Mouse (Mus musculus): ENCODE results near the gene Cacna2d3. TPM values are rescaled to one million over a fixed set of nuclear protein-coding genes. Genes with fewer than 3 reads are reported as not detected.
A peak's percentile ranks its signal among the peaks of the same experiment; 100 is the strongest.

The Cacna2d3 gene
- polyA plus RNA-seq, 1 experiment from 2014 or later: 0.54 TPM

DNA sequence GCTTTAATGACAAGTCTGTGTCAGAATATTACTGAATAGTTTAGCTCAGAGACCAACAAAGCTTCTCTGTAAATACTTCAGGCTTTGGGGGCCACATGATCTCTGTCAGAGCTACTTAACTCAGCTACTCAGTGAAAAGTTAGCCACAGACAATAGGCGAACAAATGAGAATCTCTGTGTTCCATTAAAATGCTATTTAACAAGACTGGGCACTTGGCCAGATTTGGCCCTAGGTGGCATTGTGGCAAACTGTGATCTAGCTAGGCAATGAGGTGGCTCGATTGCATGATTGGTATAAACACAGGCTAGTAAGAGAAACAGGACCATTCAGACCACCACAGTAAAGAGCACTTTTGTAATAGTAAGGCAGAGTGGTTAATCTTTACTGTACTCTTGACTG lies 478.1 kb downstream of the Cacna2d3 start:
- Histone ChIP-seq H3K4me2 (ENCODE audit: low read depth, low read length) (no peak overlapping the region), H3K27ac (ENCODE audit: low read length) (no peak overlapping the region), H3K9me3 (replicated peaks; ENCODE audit: control insufficient read depth, low read length) (peaks cover 4% of the 10 kb centered on the region), H3K36me3 (ENCODE audit: control insufficient read depth, insufficient read depth) (no peaks in the 10 kb centered on the region), H3K4me3 (ENCODE audit: low read length) (no peak overlapping the region), H3K9ac (ENCODE audit: low read length) (no peak overlapping the region), H3K27me3 (ENCODE audit: control insufficient read depth, insufficient read depth, low read length) (no peaks in the 10 kb centered on the region), H3K4me1 (ENCODE audit: control insufficient read depth, insufficient read depth, low read length) (no peaks in the 10 kb centered on the region)
- no peak for ATAC-seq (replicated peaks; ENCODE audit: extremely low read depth, insufficient read depth, low FRiP score)
- 76% methylated on average over 2 of the region's 2 CpGs for WGBS

DNA sequence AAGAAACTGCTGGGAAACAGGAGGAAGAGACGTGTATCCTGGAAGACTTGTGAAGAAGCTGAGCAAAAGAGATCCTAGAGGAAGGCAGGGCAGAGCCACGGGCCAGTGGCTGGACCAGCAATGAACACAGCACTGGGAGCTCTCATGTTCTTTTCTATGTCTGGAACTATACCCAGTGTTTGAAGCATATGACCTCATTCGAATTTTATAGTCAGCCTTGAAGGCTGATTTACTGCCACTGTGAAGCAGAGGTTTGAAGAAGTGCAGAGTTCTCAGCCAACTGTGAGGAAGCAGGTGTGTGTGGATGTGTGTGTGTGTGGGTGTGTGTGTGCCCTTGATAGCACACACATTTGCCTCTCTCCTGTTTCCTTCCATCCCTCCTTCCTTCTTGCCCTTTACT lies 483.2 kb downstream of the Cacna2d3 start:
- no peak overlapping the region for H3K27ac ChIP-seq (ENCODE audit: low read length)
- H3K27me3 ChIP-seq (ENCODE audit: control insufficient read depth, insufficient read depth, low read length): no peaks in the 10 kb centered on the region
- ATAC-seq (replicated peaks; ENCODE audit: extremely low read depth, insufficient read depth, low FRiP score): no peak
- H3K9me3 ChIP-seq (replicated peaks; ENCODE audit: control insufficient read depth, low read length): peaks cover 2% of the 10 kb centered on the region; the same call in 1 of the 2 replicates
- no peak overlapping the region for H3K4me3 ChIP-seq (ENCODE audit: low read length)
- WGBS: 62% methylated on average over 3 of the region's 3 CpGs
- H3K4me1 ChIP-seq (ENCODE audit: control insufficient read depth, insufficient read depth, low read length): no peaks in the 10 kb centered on the region
- H3K36me3 ChIP-seq (ENCODE audit: control insufficient read depth, insufficient read depth): no peaks in the 10 kb centered on the region
- H3K4me2 ChIP-seq (ENCODE audit: low read depth, low read length): no peak overlapping the region
- no peak overlapping the region for H3K9ac ChIP-seq (ENCODE audit: low read length)

DNA sequence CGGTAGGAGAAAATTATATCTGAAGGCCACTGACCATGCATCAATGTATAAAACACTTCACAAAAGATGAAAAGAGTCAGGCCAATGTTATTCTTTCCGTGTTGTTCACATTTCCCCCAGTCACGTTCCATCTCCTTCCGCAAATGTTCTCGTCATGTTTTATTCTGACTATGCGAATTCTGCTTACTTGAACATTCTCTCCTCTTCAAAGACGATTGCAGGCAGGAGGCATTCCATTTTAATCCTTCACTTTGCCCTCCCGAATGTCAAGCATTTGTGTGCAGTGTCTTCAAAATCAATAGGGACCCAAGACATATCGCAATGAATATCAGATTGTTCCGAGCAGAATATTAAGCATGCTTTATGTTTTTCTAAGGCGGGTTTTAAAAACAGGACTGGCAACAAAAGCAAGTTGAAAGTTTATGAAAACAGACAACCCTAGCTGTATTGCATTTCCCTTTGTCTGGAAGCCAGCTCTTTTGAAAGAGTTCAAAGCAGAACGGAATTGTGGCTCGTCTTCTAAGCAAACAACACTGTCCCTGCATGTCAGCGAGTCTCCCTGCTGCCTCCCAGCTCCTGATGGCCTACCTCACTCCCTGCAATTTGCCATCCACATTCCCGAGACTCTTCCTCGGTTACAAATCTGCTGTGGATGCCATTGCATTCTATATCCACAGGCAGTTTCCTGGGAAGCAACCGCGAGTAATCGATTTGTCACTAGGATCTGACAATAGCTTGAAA lies 492.5 kb downstream of the Cacna2d3 start:
- ATAC-seq (replicated peaks; ENCODE audit: extremely low read depth, insufficient read depth, low FRiP score): no peak
- no peaks in the 10 kb centered on the region for H3K9me3 ChIP-seq (replicated peaks; ENCODE audit: control insufficient read depth, low read length)
- no peaks in the 10 kb centered on the region for H3K36me3 ChIP-seq (ENCODE audit: control insufficient read depth, insufficient read depth)
- H3K27ac ChIP-seq (ENCODE audit: low read length): no peak overlapping the region
- no peak overlapping the region for H3K9ac ChIP-seq (ENCODE audit: low read length)
- no peak overlapping the region for H3K4me3 ChIP-seq (ENCODE audit: low read length)
- 59% methylated on average over 19 of the region's 19 CpGs for WGBS
- H3K27me3 ChIP-seq (ENCODE audit: control insufficient read depth, insufficient read depth, low read length): no peaks in the 10 kb centered on the region
- peaks cover 5% of the 10 kb centered on the region; the same call in 1 of the 2 replicates for H3K4me1 ChIP-seq (ENCODE audit: control insufficient read depth, insufficient read depth, low read length)
- H3K4me2 ChIP-seq (ENCODE audit: low read depth, low read length): no peak overlapping the region

DNA sequence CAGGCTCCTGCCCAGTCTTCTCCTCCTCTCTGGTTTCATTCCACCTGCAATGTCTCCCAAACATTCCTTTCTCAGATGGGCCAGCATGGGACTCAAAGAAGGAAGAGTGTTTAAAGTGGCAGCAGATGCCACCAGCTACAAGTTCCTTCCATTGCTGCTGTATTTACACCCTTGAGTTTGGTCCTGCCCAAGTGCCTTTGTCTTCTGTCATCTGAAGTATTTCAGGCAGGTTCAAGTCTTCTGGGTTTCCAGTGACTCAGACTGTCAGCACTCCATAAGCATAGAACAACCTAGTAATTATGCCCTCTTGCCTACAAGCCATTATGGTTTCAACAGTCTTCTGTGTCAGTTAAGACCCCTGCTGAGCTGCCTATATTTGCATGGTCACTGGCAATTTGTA lies 493.2 kb downstream of the Cacna2d3 start:
- no peak for ATAC-seq (replicated peaks; ENCODE audit: extremely low read depth, insufficient read depth, low FRiP score)
- H3K27me3 ChIP-seq (ENCODE audit: control insufficient read depth, insufficient read depth, low read length): no peaks in the 10 kb centered on the region
- no peak overlapping the region for H3K9ac ChIP-seq (ENCODE audit: low read length)
- H3K4me3 ChIP-seq (ENCODE audit: low read length): no peak overlapping the region
- H3K27ac ChIP-seq (ENCODE audit: low read length): 0 out of 2 replicates have a peak overlapping the region, but pooled peaks have one; percentile 12
- H3K4me2 ChIP-seq (ENCODE audit: low read depth, low read length): no peak overlapping the region
- no peaks in the 10 kb centered on the region for H3K9me3 ChIP-seq (replicated peaks; ENCODE audit: control insufficient read depth, low read length)
- no peaks in the 10 kb centered on the region for H3K36me3 ChIP-seq (ENCODE audit: control insufficient read depth, insufficient read depth)
- peaks cover 5% of the 10 kb centered on the region; the same call in 1 of the 2 replicates for H3K4me1 ChIP-seq (ENCODE audit: control insufficient read depth, insufficient read depth, low read length)

DNA sequence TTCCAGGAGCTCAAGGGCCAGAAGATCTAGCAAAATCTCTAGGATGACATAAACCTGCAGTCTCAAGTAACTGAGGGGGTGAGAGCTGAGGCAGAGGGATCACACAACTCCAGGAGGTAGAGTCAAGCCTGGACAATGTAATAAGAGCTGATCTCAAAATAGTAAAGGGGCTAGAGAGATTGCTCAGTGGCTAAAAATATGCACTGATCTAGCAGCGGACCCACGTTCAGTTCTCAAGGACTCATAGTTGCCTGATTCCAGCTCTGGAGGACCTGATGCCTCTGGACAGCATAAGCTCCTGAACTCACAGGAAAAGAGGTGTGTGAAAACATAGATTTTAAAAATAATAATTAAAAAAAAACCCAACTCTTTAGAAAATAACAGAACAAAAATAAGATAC lies 493.7 kb downstream of the Cacna2d3 start:
- peak; percentile 63; the same call in 1 of the 2 replicates for ATAC-seq (replicated peaks; ENCODE audit: extremely low read depth, insufficient read depth, low FRiP score)
- no peaks in the 10 kb centered on the region for H3K27me3 ChIP-seq (ENCODE audit: control insufficient read depth, insufficient read depth, low read length)
- WGBS: 32% methylated on average over 2 of the region's 2 CpGs
- no peak overlapping the region for H3K4me3 ChIP-seq (ENCODE audit: low read length)
- no peak overlapping the region for H3K9ac ChIP-seq (ENCODE audit: low read length)
- H3K36me3 ChIP-seq (ENCODE audit: control insufficient read depth, insufficient read depth): no peaks in the 10 kb centered on the region
- no peaks in the 10 kb centered on the region for H3K9me3 ChIP-seq (replicated peaks; ENCODE audit: control insufficient read depth, low read length)
- no peak overlapping the region for H3K27ac ChIP-seq (ENCODE audit: low read length)
- peaks cover 5% of the 10 kb centered on the region; the same call in 1 of the 2 replicates for H3K4me1 ChIP-seq (ENCODE audit: control insufficient read depth, insufficient read depth, low read length)
- H3K4me2 ChIP-seq (ENCODE audit: low read depth, low read length): no peak overlapping the region

DNA sequence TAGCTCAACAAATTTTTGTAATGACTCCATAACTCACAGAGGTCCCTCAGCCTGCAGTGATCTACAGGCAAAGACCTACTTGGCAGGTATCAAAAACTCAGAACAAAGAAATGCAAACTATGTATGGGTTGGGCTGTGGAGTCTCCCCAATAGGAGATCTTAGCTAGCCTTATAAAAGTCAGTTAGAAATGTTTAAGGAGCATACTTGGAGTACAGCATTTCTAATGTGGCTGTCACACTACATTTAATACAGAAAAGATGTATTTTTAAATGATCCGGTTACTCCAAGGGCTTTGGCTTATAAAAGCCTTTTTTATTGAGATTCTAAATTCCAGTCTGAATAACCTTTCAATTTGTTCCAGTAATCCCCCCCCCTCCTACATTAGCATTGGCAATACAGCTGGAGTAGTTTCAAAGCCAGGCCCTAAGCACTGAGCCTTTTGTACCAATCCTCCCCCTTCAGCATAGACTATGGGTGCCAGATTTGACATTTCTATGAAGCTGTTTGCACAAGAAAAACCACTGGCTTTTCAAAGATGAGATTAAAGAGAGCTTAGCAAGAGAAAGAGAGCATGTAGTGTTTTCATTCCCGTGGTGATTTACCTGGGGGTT lies 495.8 kb downstream of the Cacna2d3 start:
- 61% methylated on average over 2 of the region's 2 CpGs for WGBS
- no peak overlapping the region for H3K9ac ChIP-seq (ENCODE audit: low read length)
- ATAC-seq (replicated peaks; ENCODE audit: extremely low read depth, insufficient read depth, low FRiP score): no peak
- no peaks in the 10 kb centered on the region for H3K9me3 ChIP-seq (replicated peaks; ENCODE audit: control insufficient read depth, low read length)
- no peak overlapping the region for H3K4me3 ChIP-seq (ENCODE audit: low read length)
- no peak overlapping the region for H3K27ac ChIP-seq (ENCODE audit: low read length)
- no peaks in the 10 kb centered on the region for H3K36me3 ChIP-seq (ENCODE audit: control insufficient read depth, insufficient read depth)
- no peak overlapping the region for H3K4me2 ChIP-seq (ENCODE audit: low read depth, low read length)
- peaks cover 5% of the 10 kb centered on the region; the same call in 1 of the 2 replicates for H3K4me1 ChIP-seq (ENCODE audit: control insufficient read depth, insufficient read depth, low read length)
- no peaks in the 10 kb centered on the region for H3K27me3 ChIP-seq (ENCODE audit: control insufficient read depth, insufficient read depth, low read length)

DNA sequence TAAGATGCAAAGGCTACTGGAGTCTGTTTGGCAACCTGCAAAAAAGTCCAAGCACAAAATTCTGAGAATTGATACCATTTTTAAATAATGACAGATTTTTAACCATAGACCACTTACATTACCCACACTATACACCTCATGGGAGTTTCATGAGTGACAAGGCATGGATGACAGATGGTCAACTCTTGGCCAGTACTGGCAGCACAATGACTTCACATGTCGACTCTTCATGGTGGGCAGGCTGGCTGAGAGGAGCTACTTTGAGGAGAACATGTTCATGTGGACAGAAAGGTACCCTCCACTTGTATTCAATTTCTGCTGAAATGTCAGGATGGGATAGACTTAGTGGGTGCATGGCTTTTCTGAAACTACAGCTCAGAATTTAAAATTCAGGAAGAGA lies 498.7 kb downstream of the Cacna2d3 start:
- H3K9ac ChIP-seq (ENCODE audit: low read length): no peak overlapping the region
- no peak overlapping the region for H3K27ac ChIP-seq (ENCODE audit: low read length)
- no peaks in the 10 kb centered on the region for H3K27me3 ChIP-seq (ENCODE audit: control insufficient read depth, insufficient read depth, low read length)
- no peaks in the 10 kb centered on the region for H3K36me3 ChIP-seq (ENCODE audit: control insufficient read depth, insufficient read depth)
- WGBS: 88% methylated on average over 1 of the region's 1 CpGs
- no peaks in the 10 kb centered on the region for H3K9me3 ChIP-seq (replicated peaks; ENCODE audit: control insufficient read depth, low read length)
- no peak overlapping the region for H3K4me3 ChIP-seq (ENCODE audit: low read length)
- no peak for ATAC-seq (replicated peaks; ENCODE audit: extremely low read depth, insufficient read depth, low FRiP score)
- H3K4me1 ChIP-seq (ENCODE audit: control insufficient read depth, insufficient read depth, low read length): no peaks in the 10 kb centered on the region
- H3K4me2 ChIP-seq (ENCODE audit: low read depth, low read length): no peak overlapping the region

DNA sequence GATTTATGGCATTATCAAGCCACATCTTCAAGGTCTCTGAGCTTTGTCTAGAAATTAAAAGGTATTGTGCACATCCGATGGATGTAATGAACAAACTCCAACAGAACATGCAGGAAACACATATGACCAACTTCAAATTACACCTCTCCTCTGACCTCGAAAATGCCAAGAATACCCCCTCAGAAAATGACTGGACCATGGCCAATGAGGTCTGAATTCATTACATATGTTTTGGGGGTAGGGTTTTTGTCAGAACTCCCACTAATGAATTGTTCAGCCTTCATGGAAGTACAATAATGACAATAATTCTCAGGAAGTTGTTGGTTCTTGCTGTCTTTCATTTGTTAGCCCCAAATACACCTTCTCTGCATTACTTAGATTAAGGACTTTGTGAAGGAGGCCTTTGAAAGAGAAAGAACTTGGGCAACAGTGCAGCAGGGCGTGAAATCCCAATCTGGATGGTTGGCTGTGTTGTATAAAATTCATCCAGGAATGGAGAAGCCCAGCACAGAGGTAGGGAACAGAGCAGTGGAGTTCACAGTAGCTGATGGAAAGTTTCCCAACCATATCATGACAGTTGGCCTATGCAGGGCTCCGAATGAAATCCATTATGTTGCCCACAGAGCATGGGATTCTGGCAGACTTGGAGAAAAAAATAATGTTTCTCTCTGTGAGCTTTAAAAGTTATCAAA lies 499.3 kb downstream of the Cacna2d3 start:
- no peak for ATAC-seq (replicated peaks; ENCODE audit: extremely low read depth, insufficient read depth, low FRiP score)
- 75% methylated on average over 4 of the region's 4 CpGs for WGBS
- H3K9me3 ChIP-seq (replicated peaks; ENCODE audit: control insufficient read depth, low read length): no peaks in the 10 kb centered on the region
- H3K27ac ChIP-seq (ENCODE audit: low read length): no peak overlapping the region
- no peak overlapping the region for H3K9ac ChIP-seq (ENCODE audit: low read length)
- H3K27me3 ChIP-seq (ENCODE audit: control insufficient read depth, insufficient read depth, low read length): no peaks in the 10 kb centered on the region
- no peaks in the 10 kb centered on the region for H3K4me1 ChIP-seq (ENCODE audit: control insufficient read depth, insufficient read depth, low read length)
- no peak overlapping the region for H3K4me2 ChIP-seq (ENCODE audit: low read depth, low read length)
- no peak overlapping the region for H3K4me3 ChIP-seq (ENCODE audit: low read length)
- no peaks in the 10 kb centered on the region for H3K36me3 ChIP-seq (ENCODE audit: control insufficient read depth, insufficient read depth)

DNA sequence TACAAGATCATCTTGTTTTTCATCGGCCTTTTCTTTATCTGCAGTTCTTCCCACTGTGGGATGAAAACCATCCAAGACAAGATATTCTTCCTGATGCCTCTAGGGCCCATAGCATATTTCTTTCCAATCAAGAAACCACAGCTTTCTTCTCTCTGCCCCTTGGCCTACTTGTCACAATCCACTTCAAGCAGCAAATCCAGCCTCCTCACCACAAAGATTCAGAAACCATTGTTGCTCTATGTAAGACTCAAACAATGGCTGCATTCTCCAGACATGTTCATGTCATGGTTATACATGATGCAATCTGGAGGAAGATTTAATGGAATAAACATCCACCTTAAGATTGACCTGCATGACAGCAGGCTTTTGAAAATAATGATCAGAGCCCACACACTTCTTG lies 505.6 kb downstream of the Cacna2d3 start:
- H3K4me3 ChIP-seq (ENCODE audit: low read length): no peak overlapping the region
- no peaks in the 10 kb centered on the region for H3K27me3 ChIP-seq (ENCODE audit: control insufficient read depth, insufficient read depth, low read length)
- no peaks in the 10 kb centered on the region for H3K9me3 ChIP-seq (replicated peaks; ENCODE audit: control insufficient read depth, low read length)
- H3K4me1 ChIP-seq (ENCODE audit: control insufficient read depth, insufficient read depth, low read length): no peaks in the 10 kb centered on the region
- no peak overlapping the region for H3K27ac ChIP-seq (ENCODE audit: low read length)
- no peak overlapping the region for H3K9ac ChIP-seq (ENCODE audit: low read length)
- no peak for ATAC-seq (replicated peaks; ENCODE audit: extremely low read depth, insufficient read depth, low FRiP score)
- no peaks in the 10 kb centered on the region for H3K36me3 ChIP-seq (ENCODE audit: control insufficient read depth, insufficient read depth)
- WGBS: 76% methylated on average over 1 of the region's 1 CpGs
- H3K4me2 ChIP-seq (ENCODE audit: low read depth, low read length): no peak overlapping the region
